Mouse (Mus musculus) stomach, embryonic 16.5 days (tissue): ENCODE results near the gene Olfr1367. TPM values are rescaled to one million over a fixed set of nuclear protein-coding genes. Genes with fewer than 3 reads are reported as not detected.

Experiments
- ATAC-seq: fragments of 200-750 bp; cut with Nextera tagmentation; 2 replicates; pipeline ENCODE4 v1.8.0; 2017; ENCODE audit warnings: moderate number of reproducible peaks, moderate TSS enrichment; ENCODE audit not compliant: insufficient read depth, low FRiP score
- H3K27ac ChIP-seq: fragments of 300-500 bp; sonication (generic); 2 replicates; pipeline ENCODE4 v1.5.1; 2014; ENCODE audit warnings: low read length
- H3K27me3 ChIP-seq: fragments of 300-500 bp; sonication (generic); 2 replicates; pipeline ENCODE4 v1.6.1; 2014; ENCODE audit warnings: low read length, control low read depth, mixed read lengths; ENCODE audit not compliant: control insufficient read depth, insufficient read depth
- H3K36me3 ChIP-seq: fragments of 300-500 bp; sonication (generic); 2 replicates; pipeline ENCODE4 v1.6.1; 2014; ENCODE audit warnings: low read length; ENCODE audit not compliant: control insufficient read depth, insufficient read depth
- H3K4me1 ChIP-seq: fragments of 300-500 bp; sonication (generic); 2 replicates; pipeline ENCODE4 v1.6.1; 2014; ENCODE audit warnings: low read length, control low read depth, mixed read lengths; ENCODE audit not compliant: control insufficient read depth, insufficient read depth
- H3K4me2 ChIP-seq: fragments of 300-500 bp; sonication (generic); 2 replicates; pipeline ENCODE4 v1.6.1; 2014; ENCODE audit warnings: low read depth, low read length, mixed read lengths
- H3K4me3 ChIP-seq: fragments of 300-500 bp; sonication (generic); replicated peaks from 2 replicates; pipeline ENCODE4 v1.5.1; 2014; ENCODE audit warnings: mild to moderate bottlenecking, low read length
- H3K9ac ChIP-seq: fragments of 300-500 bp; sonication (generic); 2 replicates; pipeline ENCODE4 v1.6.1; 2014; ENCODE audit warnings: low read length
- H3K9me3 ChIP-seq: fragments of 300-500 bp; sonication (generic); replicated peaks from 2 replicates; pipeline ENCODE4 v1.6.1; 2016; ENCODE audit warnings: low read length, control low read depth; ENCODE audit not compliant: control insufficient read depth
- WGBS: fragments of 180-500 bp; shearing (Covaris S2); extraction: QIAGEN DNeasy Blood & Tissue Kit; methylation state at CpG from one replicate; pipeline ENCODE4 v1.1.7; 2014; 5-methylcytosine and 5-hydroxymethylcytosine counted together
- polyA plus RNA-seq: library from polyadenylated mRNA; unstranded; fragments of >200 nt; fragmentation: Nextera tagmentation; extraction: Ambion mirVana; gene quantifications from 2 replicates; pipeline ENCODE4 v1.2.1, GENCODE M21; 2015

The Olfr1367 gene
- polyA plus RNA-seq, 1 experiment from 2014 or later, result not detected

- H3K36me3 ChIP-seq, result no peaks in the 10 kb centered on the region
- ATAC-seq, result no peak
- H3K4me2 ChIP-seq, result peak overlapping the region; percentile 50
- WGBS, result 19% methylated on average over 18 of the region's 18 CpGs
- H3K27ac ChIP-seq, result no peak overlapping the region
- no peaks in the 10 kb centered on the region for H3K9me3 ChIP-seq
- peaks cover 9% of the 10 kb centered on the region for H3K4me1 ChIP-seq
- H3K4me3 ChIP-seq, result peak overlapping the region; percentile 34
- H3K9ac ChIP-seq, result no peak overlapping the region
- H3K27me3 ChIP-seq, result no peaks in the 10 kb centered on the region
Measured at GRCm38 (mm10) chr13:21322509-21323375, 24.0 kb upstream of the Olfr1367 start.

GRCm38 (mm10) chr13:21323405-21323804, 23.3 kb upstream of the Olfr1367 start:
- no peak for ATAC-seq
- H3K4me2 ChIP-seq, result peak overlapping the region; percentile 44
- H3K27me3 ChIP-seq, result no peaks in the 10 kb centered on the region
- no peak overlapping the region for H3K9ac ChIP-seq
- H3K4me1 ChIP-seq, result peaks cover 9% of the 10 kb centered on the region
- no peak overlapping the region for H3K27ac ChIP-seq
- no peak overlapping the region; the same call in 1 of the 2 replicates for H3K4me3 ChIP-seq
- H3K9me3 ChIP-seq, result no peaks in the 10 kb centered on the region
- 68% methylated on average over 6 of the region's 6 CpGs for WGBS
- no peaks in the 10 kb centered on the region for H3K36me3 ChIP-seq

- H3K36me3 ChIP-seq, result no peaks in the 10 kb centered on the region
- ATAC-seq, result no peak
- no peaks in the 10 kb centered on the region for H3K9me3 ChIP-seq
- no peak overlapping the region for H3K9ac ChIP-seq
- H3K27me3 ChIP-seq, result no peaks in the 10 kb centered on the region
- H3K4me2 ChIP-seq, result peak overlapping the region; percentile 85
- H3K4me3 ChIP-seq, result peak overlapping the region; percentile 52
- H3K27ac ChIP-seq, result no peak overlapping the region
- H3K4me1 ChIP-seq, result peaks cover 9% of the 10 kb centered on the region
- WGBS, result 11% methylated on average over 4 of the region's 4 CpGs
Measured at GRCm38 (mm10) chr13:21326191-21326590, 20.5 kb upstream of the Olfr1367 start.

- Histone ChIP-seq H3K9me3 (no peaks in the 10 kb centered on the region), H3K27ac (no peak overlapping the region), H3K4me2 (peak overlapping the region; percentile 85), H3K27me3 (no peaks in the 10 kb centered on the region), H3K4me1 (peaks cover 9% of the 10 kb centered on the region), H3K36me3 (no peaks in the 10 kb centered on the region), H3K4me3 (peak overlapping the region; percentile 52), H3K9ac (peak overlapping the region; percentile 57)
- ATAC-seq, result peak; percentile 66; the same call in 1 of the 2 replicates
- under 1% methylated on average over 24 of the region's 24 CpGs for WGBS
Measured at GRCm38 (mm10) chr13:21326657-21327211, 20.0 kb upstream of the Olfr1367 start.

- peaks cover 4% of the 10 kb centered on the region for H3K4me1 ChIP-seq
- no peak for ATAC-seq
- H3K4me3 ChIP-seq, result peak overlapping the region; percentile 52
- no peaks in the 10 kb centered on the region for H3K36me3 ChIP-seq
- WGBS, result under 1% methylated on average over 9 of the region's 9 CpGs
- H3K4me2 ChIP-seq, result peak overlapping the region; percentile 85
- no peaks in the 10 kb centered on the region for H3K27me3 ChIP-seq
- peak overlapping the region; percentile 57 for H3K9ac ChIP-seq
- H3K27ac ChIP-seq, result no peak overlapping the region
- H3K9me3 ChIP-seq, result no peaks in the 10 kb centered on the region
Measured at GRCm38 (mm10) chr13:21327424-21327823, 19.3 kb upstream of the Olfr1367 start.

- no peak for ATAC-seq
- no peaks in the 10 kb centered on the region for H3K27me3 ChIP-seq
- no peaks in the 10 kb centered on the region for H3K36me3 ChIP-seq
- no peaks in the 10 kb centered on the region for H3K9me3 ChIP-seq
- H3K4me3 ChIP-seq, result no peak overlapping the region
- H3K27ac ChIP-seq, result no peak overlapping the region
- no peak overlapping the region for H3K9ac ChIP-seq
- no peak overlapping the region for H3K4me2 ChIP-seq
- no peaks in the 10 kb centered on the region for H3K4me1 ChIP-seq
Measured at GRCm38 (mm10) chr13:21350593-21350992, 3.9 kb downstream of the Olfr1367 start.

- 0% methylated on average over 29 of the region's 29 CpGs for WGBS
- Histone ChIP-seq H3K27me3 (no peaks in the 10 kb centered on the region), H3K36me3 (no peaks in the 10 kb centered on the region), H3K9ac (peak within 1 kb of the TSS; percentile 84), H3K9me3 (no peaks in the 10 kb centered on the region), H3K27ac (peak within 1 kb of the TSS; percentile 71), H3K4me1 (peaks cover 11% of the 10 kb centered on the region), H3K4me3 (peak within 1 kb of the TSS; percentile 79), H3K4me2 (peak within 1 kb of the TSS; percentile 75)
- ATAC-seq, result peak; percentile 99
Measured at GRCm38 (mm10) chr13:21362621-21363248, 16.0 kb downstream of the Olfr1367 start, which contains the start of gene Zscan12. Zscan12 (plus strand) TSS chr13:21362820.

- Histone ChIP-seq H3K27ac (no peak overlapping the region), H3K9me3 (no peaks in the 10 kb centered on the region), H3K36me3 (no peaks in the 10 kb centered on the region), H3K4me1 (peaks cover 11% of the 10 kb centered on the region), H3K4me2 (peak overlapping the region; percentile 75), H3K9ac (peak overlapping the region; percentile 62), H3K4me3 (peak overlapping the region; percentile 79), H3K27me3 (no peaks in the 10 kb centered on the region)
- 64% methylated on average over 12 of the region's 12 CpGs for WGBS
- no peak for ATAC-seq
Measured at GRCm38 (mm10) chr13:21363719-21364118, 17.0 kb downstream of the Olfr1367 start.

- ATAC-seq, result no peak
- 72% methylated on average over 6 of the region's 6 CpGs for WGBS
- Histone ChIP-seq H3K27ac (no peak overlapping the region), H3K4me1 (peaks cover 11% of the 10 kb centered on the region), H3K9ac (no peak overlapping the region), H3K36me3 (0 out of 2 replicates have a peak, but pooled peaks cover 7% of the 10 kb centered on the region), H3K4me2 (no peak overlapping the region), H3K27me3 (no peaks in the 10 kb centered on the region), H3K4me3 (no peak overlapping the region), H3K9me3 (no peaks in the 10 kb centered on the region)
Measured at GRCm38 (mm10) chr13:21366635-21367034, 19.9 kb downstream of the Olfr1367 start.
